Mouse (Mus musculus) left cerebral cortex, adult 6 months (tissue): Measurements from ENCODE around the gene Scgb2b11. TPM values are rescaled to one million over a fixed set of nuclear protein-coding genes. Genes with fewer than 3 reads are reported as not detected.

Experiments used
- long read RNA-seq, 2 experiments: library from polyadenylated mRNA; unstranded; transcript quantifications; one replicate each; pipeline ENCODE4 v2.0.0; 2019 to 2020
- polyA plus RNA-seq: library from polyadenylated mRNA; unstranded; fragments of <200 nt; fragmentation: Nextera tagmentation; gene quantifications from 2 replicates; pipeline ENCODE4 v1.2.3, GENCODE M21; 2021

Gene Scgb2b11
- not detected in 2 replicates for polyA plus RNA-seq
- long read RNA-seq, experiment 1: 0 reads
- long read RNA-seq, experiment 2: 0 reads

GRCm38 (mm10) chr7:32211045-32211444 is at the start of gene Scgb2b11:
Gene Scgb2b11, minus strand, starts transcription at chr7:32211145.

GRCm38 (mm10) chr7:32222540-32222939 is 11.6 kb upstream of the Scgb2b11 start, which contains the start of gene Scgb1b11:
Gene Scgb1b11, plus strand, starts transcription at chr7:32222840.

Other genes starting within 250 kb of the Scgb2b11 start
- gene Scgb1b10, start 110.3 kb downstream of the Scgb2b11 start, polyA plus RNA-seq: not detected in 2 replicates
- not detected in 2 replicates for gene Scgb1b11, start 11.7 kb upstream of the Scgb2b11 start, polyA plus RNA-seq
- gene Scgb2b12, start 116.1 kb upstream of the Scgb2b11 start, polyA plus RNA-seq: not detected in 2 replicates
- not detected in 2 replicates for gene Scgb1b12, start 123.0 kb upstream of the Scgb2b11 start, polyA plus RNA-seq
- not detected in 2 replicates for gene Scgb1b29, start 230.4 kb upstream of the Scgb2b11 start, polyA plus RNA-seq